Mouse (Mus musculus) right cerebral cortex, postnatal 25 days (tissue): Measurements from ENCODE around the gene 4930432M17Rik.

Experiments
- DNase-seq: peaks from one replicate; pipeline ENCODE4 v3.0.0; 2022

Gene 4930432M17Rik

DNA sequence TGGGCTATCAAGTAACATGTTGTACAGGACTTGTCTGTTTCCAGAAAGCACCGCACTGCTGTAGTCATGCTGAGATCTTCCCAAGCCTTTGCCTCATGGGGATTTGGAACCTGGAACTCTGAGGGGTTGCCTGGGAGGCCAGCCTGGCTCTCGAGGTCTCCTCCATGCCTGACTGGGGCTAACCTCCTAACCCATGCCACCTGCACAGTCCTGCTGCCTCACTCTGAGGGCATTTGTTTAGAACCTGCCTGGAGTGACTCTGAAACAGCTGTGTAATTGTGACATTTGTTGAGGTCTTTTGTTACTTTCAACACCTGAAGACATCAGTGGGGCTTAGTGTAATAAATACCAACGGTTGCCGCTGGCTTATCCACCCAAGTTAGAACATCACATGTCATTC lies 41.7 kb downstream of the 4930432M17Rik start:
- no peak for DNase-seq

DNA sequence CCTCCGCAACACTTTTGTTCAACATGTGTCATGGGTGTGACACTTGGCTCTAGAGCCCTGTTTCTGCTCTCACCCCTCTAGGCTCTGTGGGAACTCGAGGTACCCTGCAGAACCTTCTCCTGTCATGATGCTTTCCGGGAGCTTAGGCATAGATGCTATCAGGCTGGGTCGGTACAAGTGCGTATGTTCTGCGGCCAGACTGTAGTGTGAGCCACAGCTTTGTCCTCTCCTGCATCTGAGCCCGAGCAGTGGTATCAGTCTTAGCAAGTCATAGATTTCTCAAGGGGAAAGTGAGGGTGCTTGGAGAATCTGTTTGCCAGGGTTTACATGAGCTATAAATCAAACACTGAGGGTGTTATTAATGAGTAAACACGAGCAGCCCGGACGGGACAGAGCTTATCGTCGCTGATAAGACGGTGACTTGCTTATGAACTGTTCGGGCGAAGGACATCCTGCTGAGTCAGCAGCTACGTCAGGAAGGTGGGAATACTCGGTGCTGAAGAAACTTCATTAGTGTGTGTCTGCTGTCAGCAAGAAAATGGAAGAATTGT lies 42.7 kb downstream of the 4930432M17Rik start:
- DNase-seq = no peak

DNA sequence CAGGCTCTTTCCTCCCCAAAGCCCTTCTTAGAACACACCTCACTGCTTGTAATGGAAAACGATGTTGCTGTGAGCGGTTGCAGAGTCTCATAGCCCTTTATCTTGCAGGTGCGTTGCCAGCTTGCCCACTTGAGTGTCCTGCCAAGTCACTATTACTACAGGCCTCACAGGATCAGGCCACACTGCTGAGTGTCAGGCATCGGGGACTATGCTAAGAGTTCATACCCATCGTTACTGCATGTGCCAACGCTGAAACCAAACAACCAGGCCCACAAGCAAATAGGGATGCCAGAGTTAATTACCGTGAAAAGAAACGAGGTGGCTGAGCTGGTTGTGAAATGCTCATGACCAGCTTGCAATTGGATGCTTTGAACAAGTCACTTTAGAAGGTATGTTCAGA lies 43.3 kb downstream of the 4930432M17Rik start:
- no peak for DNase-seq

DNA sequence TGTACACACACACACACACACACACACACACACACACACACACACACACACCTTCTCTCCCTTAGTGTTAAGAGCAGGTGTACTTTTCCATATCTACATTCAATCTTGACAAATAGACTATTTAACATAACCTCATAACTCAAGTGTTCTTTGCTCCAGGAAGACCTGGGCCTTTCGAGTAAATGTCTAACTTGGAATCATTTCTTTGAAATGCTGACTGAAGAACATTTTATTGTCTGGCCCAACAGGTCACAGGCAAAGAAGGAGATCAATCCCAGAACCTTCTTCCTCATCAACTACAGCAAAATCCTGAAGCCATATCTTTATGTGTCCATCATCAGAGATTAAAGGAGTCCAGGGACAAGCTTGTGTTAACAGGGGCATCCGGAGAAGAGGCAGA lies 43.9 kb downstream of the 4930432M17Rik start:
- no peak for DNase-seq

DNA sequence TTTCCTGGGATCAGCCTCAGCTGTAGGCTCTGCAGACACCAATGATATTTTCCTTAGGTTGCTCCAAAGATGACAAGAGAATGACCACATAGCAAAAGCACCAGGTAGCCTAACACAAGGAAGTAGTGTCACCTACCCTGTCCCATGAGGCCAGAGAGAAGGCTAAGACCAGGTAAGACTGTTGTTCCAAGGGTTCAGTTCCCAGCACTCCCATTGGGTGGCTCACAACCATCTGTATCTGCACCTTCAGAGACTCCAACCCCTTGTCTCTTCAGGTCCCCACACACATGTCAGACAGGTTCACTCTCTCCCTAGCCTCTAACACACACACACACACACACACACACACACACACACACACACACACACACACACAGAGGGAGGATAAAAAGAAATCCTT lies 44.8 kb downstream of the 4930432M17Rik start:
- DNase-seq = no peak

DNA sequence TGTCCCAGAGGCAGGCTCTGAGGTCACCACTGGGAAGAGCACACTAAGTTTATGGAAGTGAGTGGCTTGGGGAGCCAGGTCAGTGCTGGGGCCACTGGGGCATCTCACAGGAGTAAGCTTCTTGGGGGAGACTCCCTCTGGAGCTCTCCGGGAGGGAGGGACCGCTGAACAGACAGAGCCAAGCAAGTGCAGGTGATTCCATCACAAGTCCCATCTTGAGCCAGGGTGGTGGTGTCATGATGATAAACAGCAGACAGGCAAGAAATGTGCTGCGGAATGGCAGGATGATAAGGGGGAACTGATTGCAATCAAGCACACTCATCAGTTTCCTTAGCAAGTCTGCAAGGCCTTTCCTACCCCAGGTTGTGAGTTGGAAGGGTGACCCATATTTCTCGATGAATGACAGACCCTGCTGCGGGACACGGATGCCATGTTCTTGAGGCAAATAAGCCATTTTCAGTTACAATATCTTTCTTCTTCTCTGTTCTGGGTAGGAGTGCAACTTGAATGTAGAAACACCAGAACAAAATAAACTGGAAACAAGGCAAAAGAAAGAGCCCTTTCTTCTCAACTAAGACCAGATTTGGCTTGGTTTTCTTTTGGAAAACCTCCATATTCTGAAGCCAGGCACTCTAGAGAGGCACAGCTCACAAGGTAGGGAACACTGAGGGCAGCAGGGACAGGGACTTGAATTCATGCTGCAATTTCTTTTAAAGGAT lies 45.3 kb downstream of the 4930432M17Rik start:
- no peak for DNase-seq

DNA sequence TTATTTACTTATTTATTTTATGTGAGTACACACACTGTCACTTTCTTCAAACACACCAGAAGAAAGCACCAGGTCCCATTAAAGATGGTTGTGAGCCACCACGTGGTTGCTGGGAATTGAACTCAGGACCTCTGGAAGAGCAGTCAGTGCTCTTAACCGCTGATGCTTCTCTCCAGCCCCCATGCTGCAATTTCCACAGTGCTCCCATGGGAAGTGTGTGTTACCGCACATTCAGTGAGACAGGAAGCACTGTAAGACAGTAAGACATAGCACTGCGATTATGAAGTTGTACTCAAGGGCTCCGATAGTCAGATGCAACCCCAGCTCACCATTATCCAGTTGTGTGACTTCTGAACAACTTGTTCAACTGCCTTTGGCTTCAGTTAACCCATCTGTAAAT lies 45.9 kb downstream of the 4930432M17Rik start:
- no peak for DNase-seq

DNA sequence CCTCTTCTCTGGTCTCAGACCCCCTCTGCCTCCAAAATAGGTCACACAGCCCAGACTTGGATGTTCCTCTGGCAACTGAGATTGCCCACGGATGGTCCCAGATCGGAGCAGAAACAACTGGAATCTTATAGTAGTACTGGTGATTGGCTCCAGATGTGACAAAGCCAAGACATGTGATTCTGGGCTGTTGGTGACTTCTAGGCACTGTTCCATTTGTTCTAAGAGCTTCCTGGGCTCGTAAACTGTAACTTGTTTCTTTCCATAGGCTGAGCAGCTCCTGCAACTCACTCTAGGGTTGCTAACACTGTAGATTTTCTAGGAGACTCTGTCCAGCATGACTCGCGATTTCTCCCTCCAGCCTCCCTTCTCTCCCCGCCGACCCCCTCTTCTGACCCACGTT lies 48.1 kb downstream of the 4930432M17Rik start:
- no peak for DNase-seq

DNA sequence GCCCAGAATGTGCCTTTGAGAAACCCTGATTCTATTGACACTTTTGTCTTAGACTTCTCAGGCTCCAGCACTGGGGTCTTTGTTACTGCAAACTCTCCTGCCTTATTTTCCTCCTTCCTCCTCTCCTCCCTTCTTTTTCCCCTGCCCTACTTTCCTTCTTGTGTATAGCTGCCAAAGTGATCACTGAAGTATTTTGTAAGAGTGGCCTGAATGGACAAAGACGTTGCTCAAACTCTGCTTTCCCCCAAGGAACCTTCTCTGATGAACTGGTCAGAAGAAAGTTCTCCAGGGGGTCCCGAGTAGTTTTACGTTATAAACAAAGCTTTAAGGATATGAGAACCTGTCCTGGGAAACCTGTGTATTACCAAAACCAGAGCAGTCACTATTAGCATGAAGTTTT lies 49.1 kb downstream of the 4930432M17Rik start:
- DNase-seq = no peak

DNA sequence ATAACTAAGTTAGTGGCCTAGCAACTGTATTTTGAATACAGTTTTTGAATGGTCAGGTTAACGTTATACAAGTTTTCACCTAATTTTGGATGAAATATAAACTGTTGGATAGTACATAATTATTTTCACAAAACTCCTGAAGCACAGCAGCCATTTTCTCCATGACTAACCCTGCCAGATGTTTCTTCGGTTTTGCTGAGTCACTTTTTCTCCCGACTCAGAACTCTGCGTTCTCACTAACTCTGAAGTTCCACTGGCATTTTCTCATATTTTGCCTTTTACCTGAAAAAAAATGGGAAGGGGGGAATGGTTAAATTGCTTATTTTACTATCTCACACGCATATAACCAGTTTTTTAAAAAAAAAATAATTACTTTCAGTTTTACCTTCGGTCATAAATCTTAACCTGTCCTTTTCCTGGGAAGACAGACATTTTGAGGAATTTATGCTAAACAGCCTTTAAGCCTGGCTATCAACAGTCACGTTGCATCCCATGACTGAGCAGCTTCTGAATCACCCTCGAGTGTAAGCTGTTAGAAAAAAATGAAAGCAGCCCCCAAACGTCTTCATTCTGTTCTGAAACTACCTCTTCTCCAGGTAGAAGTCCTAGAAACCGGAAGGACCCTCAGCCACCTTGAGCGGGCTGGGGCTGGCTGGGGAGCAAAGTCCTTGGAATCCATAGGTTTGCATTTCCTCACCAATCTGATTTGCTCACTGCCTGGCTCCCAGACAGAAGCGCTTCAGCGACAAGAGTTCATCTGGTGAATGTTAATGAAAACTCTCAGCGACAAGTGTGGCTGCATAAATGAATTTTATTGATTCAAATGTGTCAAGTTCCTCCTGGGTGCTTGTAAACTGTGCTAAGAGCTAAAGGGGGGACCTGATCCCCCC lies 50.5 kb downstream of the 4930432M17Rik start:
- no peak for DNase-seq

DNA sequence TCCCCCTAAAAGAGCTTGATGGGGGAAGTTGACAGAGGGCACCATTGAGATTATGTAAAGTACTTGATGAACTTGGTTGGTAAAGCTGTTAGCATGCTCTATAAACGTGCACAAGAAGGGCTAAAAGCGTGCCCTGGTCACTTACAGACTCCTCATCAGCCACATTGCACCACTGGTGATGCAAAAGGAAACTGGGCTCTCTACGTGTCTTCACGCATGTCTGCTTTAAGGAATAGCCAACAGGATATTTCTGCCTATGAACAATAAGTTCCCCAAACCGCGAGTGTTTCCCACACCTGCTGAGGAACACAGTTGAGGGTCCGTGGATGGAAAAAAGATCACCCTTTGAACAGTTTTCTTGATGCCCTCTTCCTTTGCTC lies 51.1 kb downstream of the 4930432M17Rik start:
- DNase-seq = no peak

DNA sequence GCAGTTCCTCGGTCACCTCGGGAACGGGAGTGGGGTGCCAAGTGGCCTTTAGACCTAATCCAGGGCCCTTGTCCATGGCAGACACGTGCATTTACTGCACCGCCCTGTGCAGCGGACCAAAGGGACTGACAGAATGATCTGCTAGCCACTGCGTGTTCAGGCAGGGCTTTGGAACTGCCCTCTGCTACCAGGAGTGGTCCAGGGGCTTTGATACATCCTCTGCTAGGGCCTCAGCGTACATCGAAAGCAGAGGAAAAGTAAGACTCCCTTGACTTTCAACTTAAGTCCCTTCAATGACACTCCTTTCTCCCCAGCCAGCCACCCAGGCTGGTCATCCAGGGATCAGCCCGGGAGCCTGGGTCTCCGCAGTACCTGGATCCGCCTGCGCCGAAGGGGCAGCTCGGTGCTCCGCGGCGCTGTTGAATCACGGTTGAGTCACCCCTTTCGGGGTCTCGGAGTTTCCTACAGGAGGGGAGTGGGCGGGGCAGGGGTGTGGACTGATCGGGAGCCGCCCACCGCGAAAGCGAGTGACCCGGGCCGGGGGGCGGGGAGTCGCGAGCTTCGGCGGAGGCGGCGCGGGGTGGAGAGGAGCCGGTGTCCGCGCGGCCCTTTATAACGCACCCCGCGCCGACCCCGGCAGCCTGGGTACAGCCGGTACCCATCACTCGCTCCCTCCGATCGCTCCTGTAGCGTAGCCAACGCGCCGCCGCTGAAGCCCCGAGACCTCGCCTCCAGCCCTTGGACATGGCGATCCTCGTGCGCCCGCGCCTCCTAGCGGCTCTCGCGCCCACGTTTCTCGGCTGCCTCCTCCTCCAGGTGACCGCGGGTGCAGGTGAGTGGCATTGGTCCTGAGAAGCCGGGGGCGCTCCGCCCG lies 52.6 kb downstream of the 4930432M17Rik start, which contains the start of gene F3:
TSS of gene F3 (plus strand) at position 567 of the 874 bp plus-strand sequence.
- peak; percentile 73 for DNase-seq

DNA sequence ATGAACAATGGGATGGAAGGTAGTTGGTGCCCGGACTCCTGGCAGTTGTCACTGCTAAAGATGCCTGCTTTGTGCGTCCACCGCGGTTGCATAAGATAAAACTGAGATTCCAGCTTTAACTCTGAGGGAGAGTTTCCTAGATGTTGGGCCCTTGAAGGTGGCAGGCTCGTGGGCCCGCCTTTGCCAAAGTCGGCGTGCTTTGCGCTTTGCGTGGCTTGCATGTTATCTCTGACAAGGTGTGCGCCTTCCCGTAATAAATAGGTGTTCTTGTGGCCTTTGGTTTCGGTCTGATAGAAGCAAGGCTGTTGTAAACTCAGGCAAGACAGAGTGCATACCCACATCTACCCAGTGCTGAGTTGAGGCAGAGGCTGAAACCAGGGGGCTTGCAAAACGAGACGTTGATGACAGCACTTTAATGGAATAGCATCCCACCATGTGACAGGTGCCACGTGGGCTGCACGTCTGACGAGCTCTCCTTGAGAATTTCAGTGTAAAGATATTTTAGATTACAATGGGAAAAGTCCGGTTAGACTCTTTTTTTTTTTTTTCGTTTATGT lies 53.5 kb downstream of the 4930432M17Rik start:
- DNase-seq = peak; percentile 42

DNA sequence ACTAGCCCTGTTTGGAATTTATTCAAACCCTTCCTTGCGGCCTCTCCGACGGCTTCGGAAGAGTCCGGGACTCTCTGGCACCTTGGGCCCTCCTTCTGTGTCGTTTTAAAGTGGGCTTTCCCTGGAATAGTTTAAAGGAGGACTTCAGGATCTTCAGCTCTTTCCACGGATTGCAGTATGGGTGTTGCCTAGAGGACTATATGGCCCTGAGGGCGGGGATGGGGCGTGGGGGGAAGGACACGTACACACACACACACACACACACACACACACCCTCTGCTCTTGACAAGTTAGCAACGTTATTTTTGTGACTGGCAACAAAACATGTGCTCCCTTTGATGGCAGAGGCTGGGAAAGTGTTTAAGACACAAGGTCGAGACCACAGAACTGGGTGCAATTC lies 54.0 kb downstream of the 4930432M17Rik start:
- no peak for DNase-seq

DNA sequence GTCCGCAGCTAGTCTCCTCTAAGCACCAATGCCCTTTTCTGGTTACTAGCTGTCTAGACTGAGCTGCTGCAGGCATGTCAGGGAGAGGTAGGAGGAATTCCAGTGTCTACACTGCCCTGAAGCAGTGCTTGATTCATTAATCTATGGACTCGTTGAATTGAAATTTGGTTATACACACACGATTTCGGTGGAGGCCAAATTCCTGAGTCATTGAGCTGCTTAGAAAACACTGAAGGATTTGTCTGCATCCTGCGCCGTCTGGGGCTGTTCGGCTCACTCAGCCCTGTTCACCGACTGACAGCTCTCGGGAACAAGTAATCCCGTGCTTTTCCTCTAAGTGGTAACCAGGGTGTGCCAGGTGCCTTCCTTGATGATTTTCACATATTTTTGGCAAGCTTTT lies 55.1 kb downstream of the 4930432M17Rik start:
- no peak for DNase-seq

DNA sequence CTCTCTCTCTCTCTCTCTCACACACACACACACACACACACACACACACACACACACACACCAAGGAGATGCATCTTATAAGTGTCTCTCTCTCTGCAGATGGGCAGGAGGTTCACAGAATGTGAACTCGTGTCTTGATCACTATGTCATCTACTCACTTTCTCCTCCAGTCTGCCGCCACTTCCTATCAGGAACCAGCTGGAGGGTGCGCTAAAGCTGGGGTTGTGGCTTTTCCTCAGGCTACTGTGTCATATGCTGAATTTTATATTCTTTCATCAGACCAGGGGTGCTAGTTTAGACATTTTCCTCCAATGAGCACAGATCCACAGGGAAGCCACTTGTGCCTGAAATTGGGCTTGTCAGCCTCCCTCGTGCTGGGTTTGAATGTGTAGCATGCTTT lies 59.1 kb downstream of the 4930432M17Rik start:
- no peak for DNase-seq
